Mouse (Mus musculus): ENCODE data around the gene Col4a2.

DNA sequence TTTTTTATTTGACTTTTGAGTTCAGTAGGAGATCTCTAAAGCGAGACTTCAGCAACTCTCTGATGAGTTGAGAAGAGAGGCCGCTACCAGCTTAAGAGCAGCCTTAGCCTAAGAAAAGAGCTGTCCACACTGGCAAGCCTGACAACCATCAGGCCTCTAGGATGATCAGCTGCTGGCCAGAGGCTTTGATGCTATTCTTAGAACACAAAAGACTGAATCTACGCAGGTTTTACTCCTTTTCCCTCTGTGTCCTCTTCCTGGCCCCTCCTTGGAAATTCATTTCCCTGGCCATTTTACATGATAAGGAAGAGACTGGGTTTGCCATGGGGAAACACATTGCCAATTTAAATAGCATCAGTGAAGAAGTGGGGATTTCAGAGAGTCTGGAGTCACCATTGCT lies 70.8 kb downstream of the Col4a2 start:
- no peak for TF ChIP-seq EP300 (optimal IDR thresholded peaks at IDR 0.05)
- TF ChIP-seq CTCF (IDR thresholded peaks at IDR 0.05; ENCODE audit: low read depth): no peak
